8 mouse cellular contexts compared by ENCODE assay signal in the genomic region with DNA sequence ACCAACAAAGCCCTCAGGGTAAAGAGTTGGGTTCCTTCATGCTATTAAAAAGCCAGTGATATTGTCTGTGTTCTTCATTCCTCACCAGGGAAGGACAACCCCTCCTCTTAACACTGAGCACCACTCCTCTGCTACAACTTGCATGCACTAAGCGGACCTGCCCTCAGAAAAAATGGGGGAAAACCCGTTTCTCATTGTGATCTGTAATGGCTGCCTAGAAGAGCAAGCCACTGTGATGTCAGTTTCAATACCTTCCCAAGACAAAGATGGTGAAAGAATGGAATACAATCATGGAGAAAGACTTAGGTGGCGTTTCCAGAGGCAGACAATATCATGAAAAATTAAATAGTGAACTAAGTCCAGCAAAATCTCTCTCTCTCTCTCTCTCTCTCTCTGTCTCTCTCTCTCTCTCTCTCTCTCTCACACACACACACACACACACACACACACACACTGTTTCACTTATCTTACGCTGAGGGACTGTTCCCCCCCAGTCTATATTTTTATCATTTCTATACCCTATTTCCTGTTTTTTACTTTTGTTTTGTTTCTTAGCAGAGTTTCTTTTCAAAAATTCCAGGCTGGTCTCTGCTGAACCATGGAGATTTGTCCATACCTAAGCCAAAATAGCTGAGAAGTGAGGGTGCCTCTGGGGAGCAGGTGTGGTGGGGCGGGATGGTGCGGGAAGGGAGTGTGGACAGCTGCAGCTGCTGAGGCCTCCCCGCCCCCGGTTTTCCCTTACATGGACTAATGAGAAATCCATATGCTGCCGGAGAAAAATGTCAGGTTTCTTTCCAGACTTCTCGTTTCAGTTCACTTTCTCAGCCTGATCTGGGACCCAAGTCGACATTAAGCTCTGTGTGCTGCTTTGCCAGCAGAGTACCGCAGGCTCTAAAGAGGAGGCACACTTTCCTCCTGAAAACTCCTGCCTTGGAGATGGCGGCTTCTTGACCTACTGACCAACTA. TPM values are rescaled to one million over a fixed set of nuclear protein-coding genes. Genes with fewer than 3 reads are reported as not detected.
DNase-seq lines count a peak whose midpoint lies in the region; ATAC-seq and TF ChIP-seq lines count a peak whose summit lies in the region.

No protein-coding gene starts in this region.

- H3K36me3 ChIP-seq in kidney, postnatal 0 days (ENCODE audit: insufficient read depth, low read length): no peaks in the 10 kb centered on the region
- 0 out of 2 replicates have a peak, but pooled peaks cover 3% of the 10 kb centered on the region for H3K36me3 ChIP-seq in embryonic facial prominence, embryonic 13.5 days
- H3K36me3 ChIP-seq in liver, embryonic 16.5 days (ENCODE audit: control insufficient read depth, insufficient read depth): no peaks in the 10 kb centered on the region

- WGBS in kidney, postnatal 0 days: 33% methylated on average over 13 of the region's 13 CpGs
- WGBS in embryonic facial prominence, embryonic 13.5 days: 40% methylated on average over 13 of the region's 13 CpGs
- 49% methylated on average over 13 of the region's 13 CpGs for WGBS in liver, embryonic 16.5 days (ENCODE audit: insufficient replicate concordance)

- no peak overlapping the region for H3K4me3 ChIP-seq in kidney, postnatal 0 days (replicated peaks; ENCODE audit: low read depth, low read length)
- no peak overlapping the region for H3K4me3 ChIP-seq in embryonic facial prominence, embryonic 13.5 days
- no peak overlapping the region for H3K4me3 ChIP-seq in liver, embryonic 16.5 days (ENCODE audit: low read depth, low read length)

- H3K9me3 ChIP-seq in kidney, postnatal 0 days (replicated peaks; ENCODE audit: low read length): no peaks in the 10 kb centered on the region
- no peaks in the 10 kb centered on the region for H3K9me3 ChIP-seq in embryonic facial prominence, embryonic 13.5 days
- H3K9me3 ChIP-seq in liver, embryonic 16.5 days (replicated peaks; ENCODE audit: control insufficient read depth, low read length): no peaks in the 10 kb centered on the region

- TF ChIP-seq CTCF in kidney, postnatal 0 days (IDR thresholded peaks at IDR 0.05; ENCODE audit: low read depth): no peak

- peak overlapping the region; percentile 27; the same call in 1 of the 2 replicates for H3K4me2 ChIP-seq in kidney, postnatal 0 days (ENCODE audit: low read length)
- H3K4me2 ChIP-seq in embryonic facial prominence, embryonic 13.5 days: peak overlapping the region; percentile 18
- H3K4me2 ChIP-seq in liver, embryonic 16.5 days (ENCODE audit: low read depth, low read length): 0 out of 2 replicates have a peak overlapping the region, but pooled peaks have one; percentile 6

- H3K4me1 ChIP-seq in kidney, postnatal 0 days (replicated peaks; ENCODE audit: insufficient read depth, low read length): peaks cover 10% of the 10 kb centered on the region; the same call in 1 of the 2 replicates
- peaks cover 37% of the 10 kb centered on the region for H3K4me1 ChIP-seq in embryonic facial prominence, embryonic 13.5 days
- H3K4me1 ChIP-seq in liver, embryonic 16.5 days (ENCODE audit: control insufficient read depth, low read depth, low read length): peaks cover 6% of the 10 kb centered on the region

- intact Hi-C loops in heart, postnatal 14 days (cut with DNase I): no loop called here

- no peak overlapping the region for H3K9ac ChIP-seq in kidney, postnatal 0 days (ENCODE audit: low read depth, low read length)
- peak overlapping the region; percentile 51; the same call in 1 of the 2 replicates for H3K9ac ChIP-seq in embryonic facial prominence, embryonic 13.5 days
- H3K9ac ChIP-seq in liver, embryonic 16.5 days (ENCODE audit: low read depth, low read length): no peak overlapping the region

- H3K27me3 ChIP-seq in kidney, postnatal 0 days (ENCODE audit: insufficient read depth, low read length): no peaks in the 10 kb centered on the region
- H3K27me3 ChIP-seq in embryonic facial prominence, embryonic 13.5 days: no peaks in the 10 kb centered on the region
- H3K27me3 ChIP-seq in liver, embryonic 16.5 days (ENCODE audit: control insufficient read depth, insufficient read depth, low read depth, low read length): no peaks in the 10 kb centered on the region

- peak; percentile 89 for DNase-seq in kidney, postnatal 0 days (ENCODE audit: low spot score)
- no peak for DNase-seq in kidney, postnatal 36 days
- peak; percentile 58 to 62 for DNase-seq in heart, postnatal 14 days
- no peak for DNase-seq in adrenal gland, adult 18-20 months (ENCODE audit: low spot score in 2 of 2)
- no peak for DNase-seq in urinary bladder, postnatal 36 days (ENCODE audit: low spot score in 2 of 2)
- DNase-seq in kidney, adult 11 months: no peak

- peak overlapping the region; percentile 71 for H3K27ac ChIP-seq in kidney, postnatal 0 days
- peak overlapping the region; percentile 91 for H3K27ac ChIP-seq in embryonic facial prominence, embryonic 13.5 days
- 0 out of 2 replicates have a peak overlapping the region, but pooled peaks have one; percentile 24 for H3K27ac ChIP-seq in liver, embryonic 16.5 days (ENCODE audit: low read length)

- peak; percentile 72 for ATAC-seq in kidney, postnatal 0 days (replicated peaks; ENCODE audit: low FRiP score, low read depth)
- ATAC-seq in embryonic facial prominence, embryonic 13.5 days (ENCODE audit: insufficient number of reproducible peaks, insufficient read depth, low FRiP score, low TSS enrichment, low read depth): peak; percentile 74; the same call in 1 of the 2 replicates
- no peak for ATAC-seq in liver, embryonic 16.5 days (ENCODE audit: low read depth)

RNA-seq across cellular contexts. Expression of a gene that starts 11.3 kb away (rescaled TPM):
- polyA plus RNA-seq in kidney, postnatal 0 days (2015; fragmentation: Nextera tagmentation; extraction: Ambion mirVana): 11.9 and 12.1 TPM in 2 replicates
- 23.4 and 23.9 TPM in 2 replicates for polyA plus RNA-seq in embryonic facial prominence, embryonic 13.5 days (2015; fragmentation: Nextera tagmentation; extraction: Ambion mirVana)
- 1 to 10 TPM; 2.9 to 3.1 TPM for total RNA-seq in heart, postnatal 14 days (2021)
- 3.2 and 3.9 TPM in 2 replicates for polyA plus RNA-seq in liver, embryonic 16.5 days (2015; fragmentation: Nextera tagmentation; extraction: Ambion mirVana)
- 1 to 10 TPM; 6.1 to 7.3 TPM for total RNA-seq in adrenal gland, adult 18-20 months (2021)

RNA-seq across cellular contexts. Expression of a gene that starts 41.1 kb away (rescaled TPM):
- 1,049 and 1,099 TPM in 2 replicates for polyA plus RNA-seq in kidney, postnatal 0 days (2015; fragmentation: Nextera tagmentation; extraction: Ambion mirVana)
- 874 and 912 TPM in 2 replicates for polyA plus RNA-seq in embryonic facial prominence, embryonic 13.5 days (2015; fragmentation: Nextera tagmentation; extraction: Ambion mirVana)
- total RNA-seq in heart, postnatal 14 days (2021): 10 to 100 TPM; 51.2 to 65.0 TPM
- 172 and 190 TPM in 2 replicates for polyA plus RNA-seq in liver, embryonic 16.5 days (2015; fragmentation: Nextera tagmentation; extraction: Ambion mirVana)
- total RNA-seq in adrenal gland, adult 18-20 months (2021): 10 to 100 TPM; 27.9 to 28.8 TPM

RNA-seq across cellular contexts. Expression of a gene that starts 43.2 kb away (rescaled TPM):
- 0.53 and 0.55 TPM in 2 replicates for polyA plus RNA-seq in kidney, postnatal 0 days (2015; fragmentation: Nextera tagmentation; extraction: Ambion mirVana)
- 0.34 and 0.87 TPM in 2 replicates for polyA plus RNA-seq in embryonic facial prominence, embryonic 13.5 days (2015; fragmentation: Nextera tagmentation; extraction: Ambion mirVana)
- total RNA-seq in heart, postnatal 14 days (2021): 1 to 10 TPM; 1.0 to 2.4 TPM
- 2.1 and 10.4 TPM in 2 replicates for polyA plus RNA-seq in liver, embryonic 16.5 days (2015; fragmentation: Nextera tagmentation; extraction: Ambion mirVana)
- total RNA-seq in adrenal gland, adult 18-20 months (2021): not detected

Comparison
In these comparisons a context has a peak if more than half of its experiments do, and no peak if none do; other contexts are left out.
1. DNase-seq: peak in kidney, postnatal 0 days (single experiment) and heart, postnatal 14 days (2 of 2); none in kidney, postnatal 36 days (0 of 2), adrenal gland, adult 18-20 months (0 of 2), urinary bladder, postnatal 36 days (0 of 2) and kidney, adult 11 months (single experiment).
2. H3K27ac ChIP-seq: peak in every context shown above with its lines; median percentile 91 in embryonic facial prominence, embryonic 13.5 days; 71 in kidney, postnatal 0 days; 24 in liver, embryonic 16.5 days.
3. Peak in every context shown above with its lines, with median percentiles within 50 percentile points of each other: H3K4me2 ChIP-seq.